In the genomic region with DNA sequence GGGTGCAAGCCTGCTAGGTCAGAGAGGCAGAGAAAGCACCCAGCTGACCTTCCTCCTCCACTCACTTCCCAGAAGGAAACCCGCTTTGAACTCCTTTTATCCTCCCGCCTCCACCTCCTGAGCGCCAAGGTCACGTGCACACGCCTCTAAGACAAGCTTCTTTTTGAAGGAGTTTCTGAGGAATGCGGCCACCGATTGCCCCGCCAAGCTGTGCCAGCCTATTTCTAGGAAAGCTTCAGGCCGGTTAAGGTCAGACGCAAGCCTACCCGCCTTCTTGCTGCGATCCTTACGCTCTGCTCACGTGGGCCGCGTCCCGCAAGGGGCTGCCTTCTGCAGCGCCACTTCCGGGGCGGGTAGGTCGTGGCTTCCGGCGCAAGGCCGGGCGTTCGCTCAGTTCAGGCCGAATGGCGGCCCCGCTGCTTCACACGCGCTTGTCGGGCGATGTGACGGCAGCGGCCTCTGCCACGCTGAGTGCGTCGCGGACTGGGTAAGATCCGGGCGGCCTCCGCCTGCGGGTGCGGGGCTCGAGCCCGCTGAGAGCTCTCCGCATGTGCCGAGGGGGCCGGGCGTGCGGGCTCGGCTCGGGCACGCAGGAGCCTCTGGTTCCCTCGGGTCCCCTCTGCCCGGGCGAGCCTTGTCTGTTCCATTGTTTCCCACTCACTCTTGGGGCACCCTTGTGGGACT, we compare ENCODE assay signal across 8 mouse cellular contexts. TPM values are rescaled to one million over a fixed set of nuclear protein-coding genes. Genes with fewer than 3 reads are reported as not detected.
A peak's percentile ranks its signal among the peaks of the same experiment; 100 is the strongest.
DNase-seq lines count a peak whose midpoint lies in the region; ATAC-seq and TF ChIP-seq lines count a peak whose summit lies in the region.

Gene Rrn3 (plus strand): TSS at position 356 of the 684 bp plus-strand sequence.

- peak within 1 kb of the TSS; percentile 95 for H3K9ac ChIP-seq in embryonic facial prominence, embryonic 13.5 days
- H3K9ac ChIP-seq in limb, embryonic 12.5 days (replicated peaks), result peak within 1 kb of the TSS; percentile 90
- peak within 1 kb of the TSS; percentile 93 for H3K9ac ChIP-seq in midbrain, embryonic 15.5 days

- H3K4me3 ChIP-seq in embryonic facial prominence, embryonic 13.5 days, result peak within 1 kb of the TSS; percentile 84
- H3K4me3 ChIP-seq in kidney, adult 2 months (ENCODE audit: insufficient read depth, low read depth, low read length), result peak within 1 kb of the TSS; percentile 87
- peak within 1 kb of the TSS; percentile 88 for H3K4me3 ChIP-seq in limb, embryonic 12.5 days (replicated peaks)
- H3K4me3 ChIP-seq in midbrain, embryonic 15.5 days, result peak within 1 kb of the TSS; percentile 74
- H3K4me3 ChIP-seq in spleen, adult 2 months (ENCODE audit: extremely low read depth, insufficient read depth, insufficient read length), result peak within 1 kb of the TSS; percentile 95

- H3K27ac ChIP-seq in embryonic facial prominence, embryonic 13.5 days, result peak within 1 kb of the TSS; percentile 88
- H3K27ac ChIP-seq in kidney, adult 2 months (ENCODE audit: insufficient read depth, low read depth, low read length), result peak within 1 kb of the TSS; percentile 83
- H3K27ac ChIP-seq in limb, embryonic 12.5 days, result peak within 1 kb of the TSS; percentile 83
- peak within 1 kb of the TSS; percentile 83 for H3K27ac ChIP-seq in midbrain, embryonic 15.5 days
- peak within 1 kb of the TSS; percentile 76 for H3K27ac ChIP-seq in spleen, adult 2 months (ENCODE audit: insufficient read depth, low read length)

- TF ChIP-seq CTCF in kidney, adult 2 months (conservative IDR thresholded peaks at IDR 0.05; ENCODE audit: insufficient read depth, insufficient read length, low read depth, low read length), result no peak
- no peak for TF ChIP-seq CTCF in spleen, adult 2 months (IDR thresholded peaks at IDR 0.05; ENCODE audit: extremely low read depth, insufficient read depth, insufficient read length, insufficient replicate concordance)

- ATAC-seq in embryonic facial prominence, embryonic 13.5 days (ENCODE audit: insufficient number of reproducible peaks, insufficient read depth, low FRiP score, low TSS enrichment, low read depth), result peak; percentile 96
- peak; percentile 94 for ATAC-seq in limb, embryonic 12.5 days (ENCODE audit: insufficient number of reproducible peaks, insufficient read depth, low FRiP score, low TSS enrichment, low read depth)
- ATAC-seq in midbrain, embryonic 15.5 days (replicated peaks), result peak; percentile 100

- WGBS in embryonic facial prominence, embryonic 13.5 days, result under 1% methylated on average over 57 of the region's 57 CpGs
- WGBS in kidney, adult 2 months, result under 1% methylated on average over 57 of the region's 57 CpGs
- under 1% methylated on average over 57 of the region's 57 CpGs for WGBS in limb, embryonic 12.5 days
- under 1% methylated on average over 57 of the region's 57 CpGs for WGBS in midbrain, embryonic 15.5 days
- WGBS in spleen, adult 2 months, result under 1% methylated on average over 57 of the region's 57 CpGs

- peak; percentile 95 for DNase-seq in 3134 (ENCODE audit: extremely low read depth, insufficient read length, low spot score)
- DNase-seq in adrenal gland, postnatal 36 days, result peak; percentile 94 to 96
- peak; percentile 91 to 94 for DNase-seq in heart, adult 18-20 months
- DNase-seq in kidney, adult 2 months, result peak; percentile 96
- DNase-seq in spleen, adult 2 months (ENCODE audit: low read depth in 1 of 2, low spot score in 2 of 2), result peak; percentile 80 to 86

- H3K4me1 ChIP-seq in embryonic facial prominence, embryonic 13.5 days, result peaks cover 19% of the 10 kb centered on the region
- peaks cover 9% of the 10 kb centered on the region; the same call in 1 of the 2 replicates for H3K4me1 ChIP-seq in kidney, adult 2 months (ENCODE audit: control insufficient read depth, insufficient read depth, low read length)
- H3K4me1 ChIP-seq in limb, embryonic 12.5 days (replicated peaks), result peaks cover 17% of the 10 kb centered on the region
- H3K4me1 ChIP-seq in midbrain, embryonic 15.5 days, result peaks cover 19% of the 10 kb centered on the region
- H3K4me1 ChIP-seq in spleen, adult 2 months (ENCODE audit: control insufficient read depth, insufficient read depth, insufficient read length), result peaks cover 11% of the 10 kb centered on the region; the same call in 1 of the 2 replicates

- H3K36me3 ChIP-seq in embryonic facial prominence, embryonic 13.5 days, result peaks cover 21% of the 10 kb centered on the region
- H3K36me3 ChIP-seq in kidney, adult 2 months (ENCODE audit: control insufficient read depth, insufficient read depth, low read length), result no peaks in the 10 kb centered on the region
- peaks cover 22% of the 10 kb centered on the region for H3K36me3 ChIP-seq in limb, embryonic 12.5 days
- H3K36me3 ChIP-seq in midbrain, embryonic 15.5 days (replicated peaks), result peaks cover 10% of the 10 kb centered on the region
- peaks cover 8% of the 10 kb centered on the region for H3K36me3 ChIP-seq in spleen, adult 2 months (ENCODE audit: control insufficient read depth, insufficient read depth, low read length)

- peak; percentile 83 for TF ChIP-seq POLR2A in kidney, adult 2 months (IDR thresholded peaks at IDR 0.05; ENCODE audit: low read depth, low read length)
- TF ChIP-seq POLR2A in spleen, adult 2 months (IDR thresholded peaks at IDR 0.05; ENCODE audit: low read depth, low read length), result peak; percentile 91

- H3K9me3 ChIP-seq in embryonic facial prominence, embryonic 13.5 days, result no peaks in the 10 kb centered on the region
- H3K9me3 ChIP-seq in limb, embryonic 12.5 days, result no peaks in the 10 kb centered on the region
- H3K9me3 ChIP-seq in midbrain, embryonic 15.5 days, result no peaks in the 10 kb centered on the region

- no peaks in the 10 kb centered on the region for H3K27me3 ChIP-seq in embryonic facial prominence, embryonic 13.5 days
- H3K27me3 ChIP-seq in kidney, adult 2 months (replicated peaks; ENCODE audit: control insufficient read depth, insufficient read depth, low read length), result no peaks in the 10 kb centered on the region
- H3K27me3 ChIP-seq in limb, embryonic 12.5 days, result no peaks in the 10 kb centered on the region
- no peaks in the 10 kb centered on the region for H3K27me3 ChIP-seq in midbrain, embryonic 15.5 days (replicated peaks)
- no peaks in the 10 kb centered on the region for H3K27me3 ChIP-seq in spleen, adult 2 months (ENCODE audit: control insufficient read depth, insufficient read depth, low read length)

- peak within 1 kb of the TSS; percentile 77 for H3K4me2 ChIP-seq in embryonic facial prominence, embryonic 13.5 days
- peak within 1 kb of the TSS; percentile 75 for H3K4me2 ChIP-seq in limb, embryonic 12.5 days
- peak within 1 kb of the TSS; percentile 73 for H3K4me2 ChIP-seq in midbrain, embryonic 15.5 days

RNA-seq across cellular contexts. Expression of gene Rrn3, which starts in this region (rescaled TPM):
- 10 to 100 TPM; 51.4 to 54.2 TPM for total RNA-seq in adrenal gland, postnatal 36 days (2021)
- 70.2 and 72.7 TPM in 2 replicates for polyA plus RNA-seq in embryonic facial prominence, embryonic 13.5 days (2015; fragmentation: Nextera tagmentation; extraction: Ambion mirVana)
- 10 to 100 TPM; 40.7 to 40.9 TPM for total RNA-seq in heart, adult 18-20 months (2021)
- polyA plus RNA-seq in kidney, adult 2 months (2012; rRNA removed), result 9.2 and 11.0 TPM in 2 replicates
- 75.8 and 82.8 TPM in 2 replicates for polyA plus RNA-seq in limb, embryonic 12.5 days (2016; fragmentation: Nextera tagmentation; extraction: Ambion mirVana)
- polyA plus RNA-seq in midbrain, embryonic 15.5 days (2015; fragmentation: Nextera tagmentation; extraction: Ambion mirVana), result 95.1 and 103 TPM in 2 replicates
- 5.9 and 6.0 TPM in 2 replicates for polyA plus RNA-seq in spleen, adult 2 months (2012; rRNA removed)

Comparison
In these comparisons a context has a peak if more than half of its experiments do, and no peak if none do; other contexts are left out.
1. Peak in every context shown above with its lines: DNase-seq, ATAC-seq, H3K4me3 ChIP-seq and H3K27ac ChIP-seq.